Comparison of ENCODE assay signal across 27 mouse cellular contexts in genomic region chr19:57503144-57503543, GRCm38 (mm10). TPM values are rescaled to one million over a fixed set of nuclear protein-coding genes. Genes with fewer than 3 reads are reported as not detected.
DNase-seq lines count a peak whose midpoint lies in the region; ATAC-seq and TF ChIP-seq lines count a peak whose summit lies in the region.
"Had no signal": no experiment of that assay in that cellular context is flagged by ENCODE, and none has a peak within 500 bp of the region (broad histone marks: within the 10 kb centered on the region; RNA-seq: fewer than 3 reads in every experiment).

No protein-coding gene starts in this region.

- no peak for ATAC-seq in hindbrain, embryonic 16.5 days
- no peak for ATAC-seq in limb, embryonic 12.5 days (ENCODE audit: insufficient number of reproducible peaks, insufficient read depth, low FRiP score, low TSS enrichment, low read depth)
- no peak for ATAC-seq in midbrain, postnatal 0 days (ENCODE audit: low FRiP score)
- ATAC-seq in intestine, postnatal 0 days, result no peak

- intact Hi-C loops in gastrocnemius, postnatal 14 days (cut with DNase I; ENCODE audit: low total_unique reads), result no loop called here

- no peak overlapping the region for H3K4me3 ChIP-seq in hindbrain, embryonic 10.5 days
- no peak overlapping the region for H3K4me3 ChIP-seq in hindbrain, embryonic 16.5 days (ENCODE audit: low read length)
- no peak overlapping the region for H3K4me3 ChIP-seq in limb, embryonic 12.5 days (replicated peaks)
- no peak overlapping the region for H3K4me3 ChIP-seq in midbrain, postnatal 0 days (ENCODE audit: low read depth, low read length)
- no peak overlapping the region for H3K4me3 ChIP-seq in intestine, postnatal 0 days (ENCODE audit: low read depth, low read length)
- H3K4me3 ChIP-seq: erythroblast, embryonic 14.5 days; forebrain, embryonic 12.5 days; heart, adult 2 months; heart, embryonic 12.5 days; limb, embryonic 13.5 days; neural tube, embryonic 15.5 days had no signal

- DNase-seq in hindbrain, embryonic 10.5 days (ENCODE audit: low spot score), result no peak
- peak; percentile 34 for DNase-seq in brain, adult 2 months (ENCODE audit: low read depth, low spot score)
- no peak for DNase-seq in midbrain, postnatal 0 days (ENCODE audit: low spot score)
- no peak for DNase-seq in gastrocnemius, postnatal 14 days
- DNase-seq: adrenal gland, adult 8-10 months; cerebellum, adult 11 months; cerebellum, adult 9-10 months; gastrocnemius, postnatal 36 days; heart, adult 2 months; heart, postnatal 4 days; kidney, adult 8-10 months; kidney, postnatal 10 days; lung, postnatal 10 days; right cerebral cortex, postnatal 4 days; thymus, postnatal 4 days had no signal

- no peaks in the 10 kb centered on the region for H3K9me3 ChIP-seq in hindbrain, embryonic 10.5 days
- H3K9me3 ChIP-seq in hindbrain, embryonic 16.5 days (ENCODE audit: control insufficient read depth, low read length), result no peaks in the 10 kb centered on the region
- H3K9me3 ChIP-seq in limb, embryonic 12.5 days, result no peaks in the 10 kb centered on the region
- no peaks in the 10 kb centered on the region for H3K9me3 ChIP-seq in midbrain, postnatal 0 days (ENCODE audit: low read length)
- no peaks in the 10 kb centered on the region for H3K9me3 ChIP-seq in intestine, postnatal 0 days (ENCODE audit: control insufficient read depth)
- H3K9me3 ChIP-seq: forebrain, embryonic 12.5 days; heart, embryonic 12.5 days; limb, embryonic 13.5 days; neural tube, embryonic 15.5 days had no signal

- H3K36me3 ChIP-seq in hindbrain, embryonic 10.5 days, result no peaks in the 10 kb centered on the region
- H3K36me3 ChIP-seq in hindbrain, embryonic 16.5 days (ENCODE audit: control insufficient read depth, insufficient read depth, low read length), result no peaks in the 10 kb centered on the region
- no peaks in the 10 kb centered on the region for H3K36me3 ChIP-seq in limb, embryonic 12.5 days
- H3K36me3 ChIP-seq in midbrain, postnatal 0 days (ENCODE audit: insufficient read depth, low read length), result no peaks in the 10 kb centered on the region
- H3K36me3 ChIP-seq in intestine, postnatal 0 days (ENCODE audit: control insufficient read depth, insufficient read depth), result no peaks in the 10 kb centered on the region
- H3K36me3 ChIP-seq: forebrain, embryonic 12.5 days; G1E; heart, embryonic 12.5 days; limb, embryonic 13.5 days; neural tube, embryonic 15.5 days had no signal

- peak overlapping the region; percentile 40; the same call in 1 of the 2 replicates for H3K27ac ChIP-seq in hindbrain, embryonic 10.5 days
- no peak overlapping the region for H3K27ac ChIP-seq in hindbrain, embryonic 16.5 days (ENCODE audit: low read depth, low read length)
- 0 out of 2 replicates have a peak overlapping the region, but pooled peaks have one; percentile 13 for H3K27ac ChIP-seq in limb, embryonic 12.5 days
- H3K27ac ChIP-seq in midbrain, postnatal 0 days (ENCODE audit: low read depth, low read length), result peak overlapping the region; percentile 26; the same call in 1 of the 2 replicates
- no peak overlapping the region for H3K27ac ChIP-seq in intestine, postnatal 0 days (ENCODE audit: low read depth, low read length)
- H3K27ac ChIP-seq: forebrain, embryonic 12.5 days; heart, adult 2 months; hindbrain, embryonic 14.5 days; limb, embryonic 13.5 days; macrophage; neural tube, embryonic 15.5 days had no signal

- no peak overlapping the region for H3K9ac ChIP-seq in hindbrain, embryonic 16.5 days (ENCODE audit: low read depth, low read length)
- 0 out of 2 replicates have a peak overlapping the region, but pooled peaks have one; percentile 12 for H3K9ac ChIP-seq in limb, embryonic 12.5 days (replicated peaks)
- H3K9ac ChIP-seq in midbrain, postnatal 0 days (replicated peaks; ENCODE audit: low read length, poor library complexity, severe bottlenecking), result no peak overlapping the region
- H3K9ac ChIP-seq in intestine, postnatal 0 days (ENCODE audit: low read depth, low read length), result no peak overlapping the region
- H3K9ac ChIP-seq: forebrain, embryonic 12.5 days; heart, embryonic 12.5 days; hindbrain, embryonic 14.5 days; limb, embryonic 13.5 days; neural tube, embryonic 15.5 days had no signal

- H3K4me2 ChIP-seq in hindbrain, embryonic 16.5 days (ENCODE audit: low read length), result no peak overlapping the region
- no peak overlapping the region for H3K4me2 ChIP-seq in limb, embryonic 12.5 days
- no peak overlapping the region for H3K4me2 ChIP-seq in midbrain, postnatal 0 days (ENCODE audit: low read depth, low read length, poor library complexity, severe bottlenecking)
- H3K4me2 ChIP-seq in intestine, postnatal 0 days (replicated peaks; ENCODE audit: low read depth), result no peak overlapping the region
- H3K4me2 ChIP-seq: forebrain, embryonic 12.5 days; heart, embryonic 12.5 days; hindbrain, embryonic 14.5 days; limb, embryonic 13.5 days; liver, embryonic 11.5 days; neural tube, embryonic 15.5 days had no signal

- TF ChIP-seq CTCF in midbrain, postnatal 0 days (IDR thresholded peaks at IDR 0.05), result no peak
- no peak for TF ChIP-seq CTCF in intestine, postnatal 0 days (IDR thresholded peaks at IDR 0.05; ENCODE audit: low read depth)

- H3K4me1 ChIP-seq in hindbrain, embryonic 10.5 days (replicated peaks), result peaks cover 14% of the 10 kb centered on the region
- H3K4me1 ChIP-seq in hindbrain, embryonic 16.5 days (ENCODE audit: control insufficient read depth, insufficient read depth, low read depth, low read length), result no peaks in the 10 kb centered on the region; the same call in 1 of the 2 replicates
- peaks cover 15% of the 10 kb centered on the region for H3K4me1 ChIP-seq in limb, embryonic 12.5 days (replicated peaks)
- peaks cover 5% of the 10 kb centered on the region; the same call in 1 of the 2 replicates for H3K4me1 ChIP-seq in midbrain, postnatal 0 days (ENCODE audit: insufficient read depth, low read length)
- H3K4me1 ChIP-seq in intestine, postnatal 0 days (replicated peaks; ENCODE audit: control insufficient read depth, insufficient read depth, low read length), result no peaks in the 10 kb centered on the region
- H3K4me1 ChIP-seq: heart, embryonic 12.5 days had no signal

- H3K27me3 ChIP-seq in hindbrain, embryonic 10.5 days (ENCODE audit: insufficient read depth, poor library complexity, severe bottlenecking), result no peaks in the 10 kb centered on the region
- no peaks in the 10 kb centered on the region for H3K27me3 ChIP-seq in hindbrain, embryonic 16.5 days (replicated peaks; ENCODE audit: control insufficient read depth, insufficient read depth, low read length)
- no peaks in the 10 kb centered on the region for H3K27me3 ChIP-seq in limb, embryonic 12.5 days
- no peaks in the 10 kb centered on the region for H3K27me3 ChIP-seq in midbrain, postnatal 0 days (ENCODE audit: insufficient read depth, low read length)
- H3K27me3 ChIP-seq in intestine, postnatal 0 days (replicated peaks; ENCODE audit: control insufficient read depth, insufficient read depth, low read length), result no peaks in the 10 kb centered on the region
- H3K27me3 ChIP-seq: forebrain, embryonic 12.5 days; heart, embryonic 12.5 days; limb, embryonic 13.5 days; neural tube, embryonic 15.5 days had no signal

- 75% methylated on average over 6 of the region's 6 CpGs for WGBS in hindbrain, embryonic 10.5 days
- 56% methylated on average over 6 of the region's 6 CpGs for WGBS in hindbrain, embryonic 16.5 days
- 47% methylated on average over 6 of the region's 6 CpGs for WGBS in limb, embryonic 12.5 days
- 39% methylated on average over 6 of the region's 6 CpGs for WGBS in midbrain, postnatal 0 days
- WGBS in intestine, postnatal 0 days, result 54% methylated on average over 6 of the region's 6 CpGs

RNA-seq across cellular contexts. Expression of gene Trub1, which starts 50.4 kb away (rescaled TPM):
- 19.3 and 21.2 TPM in 2 replicates for polyA plus RNA-seq in hindbrain, embryonic 10.5 days (2016; fragmentation: Nextera tagmentation; extraction: Ambion mirVana)
- polyA plus RNA-seq in hindbrain, embryonic 16.5 days (2015; fragmentation: Nextera tagmentation; extraction: Ambion mirVana), result 13.7 and 14.5 TPM in 2 replicates
- polyA plus RNA-seq in limb, embryonic 12.5 days (2016; fragmentation: Nextera tagmentation; extraction: Ambion mirVana), result 25.3 and 28.2 TPM in 2 replicates
- total RNA-seq in midbrain, postnatal 0 days (2014; rRNA removed), result 18.5 and 23.6 TPM in 2 replicates
- 18.2 and 18.3 TPM in 2 replicates for polyA plus RNA-seq in midbrain, postnatal 0 days (2015; fragmentation: Nextera tagmentation; extraction: Ambion mirVana)
- polyA plus RNA-seq in intestine, postnatal 0 days (2015; fragmentation: Nextera tagmentation; extraction: Ambion mirVana), result 7.1 and 7.7 TPM in 2 replicates
- 10 to 100 TPM in 1 of 2 experiments, 1 to 10 TPM in 1; 9.3 to 11.0 TPM for total RNA-seq in gastrocnemius, postnatal 14 days (2021)

Comparison
In these comparisons a context has a peak if more than half of its experiments do, and no peak if none do; other contexts are left out.
1. H3K27ac ChIP-seq: peak in hindbrain, embryonic 10.5 days (single experiment), limb, embryonic 12.5 days (single experiment) and midbrain, postnatal 0 days (single experiment); none in hindbrain, embryonic 16.5 days (single experiment) and intestine, postnatal 0 days (single experiment).